Mouse (Mus musculus): ENCODE results near the gene Pomgnt2.

DNA sequence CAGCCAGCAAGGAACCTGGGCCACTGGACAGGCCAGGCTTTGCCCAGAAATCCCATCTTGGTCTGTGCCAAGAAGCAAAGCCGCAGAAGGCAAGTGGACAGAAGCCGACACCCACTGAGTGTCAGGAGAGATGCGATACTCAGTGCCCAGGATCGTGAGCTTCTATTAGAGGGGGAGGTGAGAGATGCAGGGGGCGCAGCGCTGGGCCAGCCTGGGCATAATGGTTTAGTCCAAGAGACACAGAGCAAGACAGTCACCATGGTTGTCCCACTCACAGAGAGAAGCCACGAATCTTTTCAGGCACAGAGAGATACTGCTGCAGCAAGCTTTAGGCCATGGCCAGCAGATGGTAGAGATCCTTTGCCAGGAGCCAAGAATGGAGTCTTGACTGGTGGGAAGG is 32.0 kb downstream of the Pomgnt2 start:
- TF ChIP-seq CTCF (IDR thresholded peaks at IDR 0.05; ENCODE audit: borderline replicate concordance, control insufficient read depth, extremely low read depth, insufficient read depth, low read length, poor library complexity) (no peak), POLR2A (IDR thresholded peaks at IDR 0.05; ENCODE audit: control insufficient read depth, extremely low read depth, insufficient read depth, low read length, poor library complexity) (no peak)

Measured in thymus, adult 2 months (tissue).